Mouse (Mus musculus) urinary bladder, postnatal 4 days (tissue): ENCODE data around the gene Esp6.
"Not testable (repeated sequence)": the region's sequence is repeated elsewhere in the genome, so short reads cannot be mapped to it uniquely, and the experiment has no call there.

Source experiments
- DNase-seq, 2 experiments: peaks; one replicate each; pipeline ENCODE4 v3.0.0; 2021 to 2022; ENCODE audit warnings: low spot score in 2 of 2

Esp6 gene

GRCm38 (mm10) chr17:40561207-40561606 is at the start of gene Esp6:
Gene Esp6, plus strand, starts transcription at chr17:40561507.
- no peak for DNase-seq

GRCm38 (mm10) chr17:40519818-40520217 is 41.5 kb upstream of the Esp6 start, which contains the start of gene Esp8:
Gene Esp8, plus strand, starts transcription at chr17:40520022.
- no peak for DNase-seq

- no peak for DNase-seq
These were observed 31.5 kb upstream of the Esp6 start for GRCm38 (mm10) chr17:40529813-40530212.

GRCm38 (mm10) chr17:40531147-40531546 is 30.2 kb upstream of the Esp6 start:
- DNase-seq, result no peak

GRCm38 (mm10) chr17:40547005-40547404 is 14.3 kb upstream of the Esp6 start:
- not testable (repeated sequence) for DNase-seq

GRCm38 (mm10) chr17:40553470-40553869 is 7.8 kb upstream of the Esp6 start:
- no peak for DNase-seq

- not testable (repeated sequence) for DNase-seq
These were observed 22.6 kb downstream of the Esp6 start for GRCm38 (mm10) chr17:40583906-40584305.

GRCm38 (mm10) chr17:40591297-40591696 is 30.0 kb downstream of the Esp6 start:
- DNase-seq, result no peak

GRCm38 (mm10) chr17:40598294-40598693 is 37.0 kb downstream of the Esp6 start, which contains the start of gene Esp4:
Gene Esp4, plus strand, starts transcription at chr17:40598594.
- DNase-seq, result no peak
